Comparison of ENCODE assay signal across 13 mouse cellular contexts in genomic region chr7:4088679-4089078, GRCm38 (mm10).
"Had no signal": no experiment of that assay in that cellular context is flagged by ENCODE, and none has a peak within 500 bp of the region (broad histone marks: within the 10 kb centered on the region; RNA-seq: fewer than 3 reads in every experiment).

No protein-coding gene starts in this region.

- H3K9me3 ChIP-seq: intestine, embryonic 15.5 days; limb, embryonic 13.5 days; megakaryocyte, embryonic 14.5 days; midbrain, embryonic 12.5 days; neural tube, embryonic 13.5 days had no signal

- H3K9ac ChIP-seq: intestine, embryonic 15.5 days; limb, embryonic 13.5 days; midbrain, embryonic 12.5 days; neural tube, embryonic 13.5 days had no signal

- H3K4me3 ChIP-seq: intestine, embryonic 15.5 days; limb, embryonic 13.5 days; megakaryocyte, embryonic 14.5 days; midbrain, embryonic 12.5 days; neural tube, embryonic 13.5 days had no signal

- H3K4me2 ChIP-seq: intestine, embryonic 15.5 days; limb, embryonic 13.5 days; midbrain, embryonic 12.5 days; neural tube, embryonic 13.5 days had no signal

- H3K27me3 ChIP-seq: intestine, embryonic 15.5 days; limb, embryonic 13.5 days; midbrain, embryonic 12.5 days; neural tube, embryonic 13.5 days had no signal

- H3K4me1 ChIP-seq: intestine, embryonic 15.5 days; limb, embryonic 13.5 days; midbrain, embryonic 12.5 days; neural tube, embryonic 13.5 days had no signal

- DNase-seq: kidney, adult 18-20 months; kidney, postnatal 10 days; left cerebral cortex, postnatal 4 days; lung, adult 18-20 months; lung, postnatal 4 days; thymus, postnatal 4 days had no signal

- ATAC-seq: intestine, embryonic 15.5 days; midbrain, embryonic 16.5 days had no signal

- H3K27ac ChIP-seq: intestine, embryonic 15.5 days; limb, embryonic 13.5 days; midbrain, embryonic 12.5 days; neural tube, embryonic 13.5 days; stomach, postnatal 0 days had no signal

- H3K36me3 ChIP-seq: intestine, embryonic 15.5 days; limb, embryonic 13.5 days; midbrain, embryonic 12.5 days; neural tube, embryonic 13.5 days had no signal
